12 mouse cellular contexts compared by ENCODE assay signal in the genomic region with DNA sequence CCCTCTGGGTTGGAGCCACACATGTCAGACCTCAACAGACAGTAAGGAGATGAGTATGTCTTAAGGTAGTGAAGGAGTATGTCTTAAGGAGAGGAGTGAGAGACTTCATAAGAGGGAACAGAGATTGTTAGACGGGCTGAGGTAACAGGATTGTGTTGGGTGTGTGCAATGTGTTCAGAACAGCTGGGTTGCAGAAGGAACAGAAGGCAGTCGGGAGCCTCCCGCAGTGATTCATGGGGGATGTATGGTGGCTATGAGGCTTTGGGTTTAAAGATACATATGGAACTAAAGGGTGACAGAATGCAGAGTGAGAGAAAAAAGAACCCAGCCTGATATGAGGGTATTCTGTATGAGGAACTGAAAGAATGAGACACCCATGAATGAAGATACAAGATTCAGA.
"Had no signal": no experiment of that assay in that cellular context is flagged by ENCODE, and none has a peak within 500 bp of the region (broad histone marks: within the 10 kb centered on the region; RNA-seq: fewer than 3 reads in every experiment).

No protein-coding gene starts in this region.

- H3K36me3 ChIP-seq: kidney, embryonic 15.5 days; limb, embryonic 10.5 days; liver, embryonic 15.5 days had no signal

- H3K27ac ChIP-seq: kidney, embryonic 15.5 days; limb, embryonic 10.5 days; liver, embryonic 15.5 days; midbrain, embryonic 15.5 days; neural tube, embryonic 12.5 days had no signal

- H3K4me3 ChIP-seq: kidney, embryonic 15.5 days; limb, embryonic 10.5 days; liver, embryonic 15.5 days; megakaryocyte, embryonic 14.5 days; midbrain, embryonic 15.5 days; neural tube, embryonic 12.5 days had no signal

- H3K4me1 ChIP-seq: kidney, embryonic 15.5 days; liver, embryonic 15.5 days; megakaryocyte, embryonic 14.5 days; midbrain, embryonic 15.5 days; neural tube, embryonic 12.5 days had no signal

- H3K27me3 ChIP-seq: kidney, embryonic 15.5 days; liver, embryonic 15.5 days; megakaryocyte, embryonic 14.5 days; midbrain, embryonic 15.5 days; neural tube, embryonic 12.5 days had no signal

- ATAC-seq: lung, postnatal 0 days; midbrain, embryonic 15.5 days had no signal

- H3K9ac ChIP-seq: kidney, embryonic 15.5 days; liver, embryonic 15.5 days; midbrain, embryonic 15.5 days; neural tube, embryonic 12.5 days had no signal

- DNase-seq: kidney, adult 18-20 months; kidney, postnatal 25 days; lung, adult 2 months; lung, postnatal 36 days; thymus, postnatal 36 days had no signal
